Mouse (Mus musculus): ENCODE results near the gene Ceacam20.
"Not testable (repeated sequence)": the region's sequence is repeated elsewhere in the genome, so short reads cannot be mapped to it uniquely, and the experiment has no call there.

Gene Ceacam20

DNA sequence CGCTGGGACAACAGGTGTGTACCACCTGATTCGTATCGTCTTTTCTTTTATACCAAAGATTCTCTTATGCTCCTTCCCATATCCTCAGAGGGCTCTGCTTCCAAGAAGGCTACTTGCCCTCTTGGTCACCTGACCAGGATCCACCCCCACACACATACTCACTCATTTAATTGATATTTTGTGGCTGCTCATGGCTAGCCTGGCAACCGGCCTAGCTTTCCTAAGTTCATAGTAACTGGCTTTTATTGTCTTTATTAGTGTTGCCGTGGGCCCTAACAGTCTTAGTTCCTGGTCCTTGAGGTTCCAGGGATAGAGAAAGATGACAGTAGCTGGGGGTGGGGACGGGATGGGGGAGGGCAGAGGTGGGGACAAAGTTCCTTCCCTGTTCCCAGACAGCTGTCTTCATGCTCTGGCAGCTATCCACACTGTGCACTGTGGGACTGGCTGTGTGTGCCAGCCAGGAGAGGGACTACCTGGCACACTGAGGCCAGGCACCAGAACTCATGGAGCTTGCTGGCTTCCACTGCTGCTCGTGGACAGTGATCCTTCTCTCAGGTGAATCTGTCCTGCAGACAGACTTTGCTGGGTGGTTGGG is at the start of gene Ceacam20:
Gene Ceacam20, plus strand, starts transcription at position 428 of the 595 bp plus-strand sequence.
- DNase-seq (ENCODE audit: low read depth, low spot score): no peak

DNA sequence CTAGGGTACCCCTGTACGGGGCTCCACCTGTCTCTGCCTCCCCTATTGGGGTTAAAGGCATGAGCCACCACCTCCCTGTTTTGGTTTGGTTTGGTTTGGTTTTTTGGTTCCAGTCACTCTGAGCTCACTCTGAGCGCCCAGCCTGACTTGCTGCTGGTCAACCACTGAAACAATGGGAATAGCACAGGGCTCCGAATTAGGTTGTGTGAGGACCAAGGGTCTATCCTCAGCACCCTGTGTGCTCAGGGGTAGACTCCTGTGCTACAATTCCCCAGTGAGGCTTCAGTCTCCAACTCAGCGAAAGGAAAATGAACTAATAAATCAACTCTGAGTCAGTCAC is 45.1 kb upstream of the Ceacam20 start:
- no peak for DNase-seq (ENCODE audit: low read depth, low spot score)

DNA sequence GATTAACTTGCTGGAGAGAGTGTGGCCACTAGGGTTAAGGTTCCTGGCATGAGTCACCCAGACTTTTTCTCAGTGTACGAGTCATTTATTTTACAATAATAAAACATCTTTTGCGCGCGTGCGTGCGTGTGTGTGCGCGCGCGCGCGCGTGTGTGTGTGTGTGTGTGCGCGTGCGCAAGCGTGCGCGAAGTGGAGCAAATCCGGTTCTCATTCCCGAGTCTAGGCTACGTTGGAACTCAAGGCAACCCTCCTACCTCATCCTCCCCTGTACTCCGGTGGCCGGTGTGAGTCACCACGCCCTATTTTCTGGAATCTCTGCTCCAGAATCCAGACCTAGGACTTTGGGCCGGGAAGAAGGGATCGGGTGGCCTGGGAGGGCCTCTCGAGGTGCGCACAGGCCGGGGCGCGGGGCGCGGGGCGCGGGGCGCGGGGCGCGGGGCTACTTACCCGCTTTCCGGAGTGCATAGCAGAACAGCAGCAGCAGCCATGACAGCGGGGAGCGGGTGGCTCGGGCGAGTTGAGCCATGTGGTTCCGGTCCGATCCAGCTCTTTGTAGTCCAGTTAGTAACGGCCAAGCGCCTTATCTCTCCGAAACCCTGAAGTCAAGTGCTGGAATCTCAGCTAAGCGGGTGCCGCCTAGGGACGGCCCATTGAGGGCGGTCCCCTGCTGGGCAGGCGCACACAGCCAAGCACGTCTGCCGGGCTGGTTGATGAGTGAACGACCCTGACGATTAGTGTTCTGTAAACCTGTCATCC is 44.5 kb upstream of the Ceacam20 start, which contains the start of gene Pvr:
Gene Pvr, minus strand, starts transcription at position 655 of the 756 bp plus-strand sequence.
- DNase-seq (ENCODE audit: low read depth, low spot score): peak; percentile 74

DNA sequence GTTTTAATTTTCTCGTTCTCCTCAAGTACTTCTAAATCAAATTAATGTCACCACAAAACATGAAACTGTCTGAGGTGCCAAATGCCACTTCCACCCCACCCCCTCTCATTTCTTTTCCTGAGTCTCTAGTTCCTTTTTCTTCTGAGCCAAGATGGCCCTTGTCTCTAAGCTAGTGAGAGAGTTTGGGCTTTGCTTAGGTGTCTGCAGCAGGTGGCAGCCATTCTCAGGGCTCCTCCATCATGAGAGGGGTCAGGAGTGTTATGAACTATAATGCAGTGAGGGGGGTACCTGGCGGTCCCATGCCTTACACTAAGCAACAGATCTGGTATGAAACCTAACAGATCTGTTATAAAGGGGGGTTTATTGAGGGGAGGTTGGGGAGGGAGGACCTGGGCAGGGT is 41.9 kb upstream of the Ceacam20 start:
- no peak for DNase-seq (ENCODE audit: low read depth, low spot score)

GRCm38 (mm10) chr7:19923797-19924196 is 41.4 kb upstream of the Ceacam20 start:
- DNase-seq (ENCODE audit: low read depth, low spot score): no peak

GRCm38 (mm10) chr7:19925376-19925775 is 39.8 kb upstream of the Ceacam20 start:
- DNase-seq (ENCODE audit: low read depth, low spot score): no peak

- DNase-seq (ENCODE audit: low read depth, low spot score): no peak
These were observed 38.2 kb upstream of the Ceacam20 start for GRCm38 (mm10) chr7:19926849-19927480.

GRCm38 (mm10) chr7:19928486-19928885 is 36.7 kb upstream of the Ceacam20 start:
- DNase-seq (ENCODE audit: low read depth, low spot score): peak; percentile 56

- not testable (repeated sequence) for DNase-seq (ENCODE audit: low read depth, low spot score)
These were observed 34.7 kb upstream of the Ceacam20 start for GRCm38 (mm10) chr7:19930481-19930880.

DNA sequence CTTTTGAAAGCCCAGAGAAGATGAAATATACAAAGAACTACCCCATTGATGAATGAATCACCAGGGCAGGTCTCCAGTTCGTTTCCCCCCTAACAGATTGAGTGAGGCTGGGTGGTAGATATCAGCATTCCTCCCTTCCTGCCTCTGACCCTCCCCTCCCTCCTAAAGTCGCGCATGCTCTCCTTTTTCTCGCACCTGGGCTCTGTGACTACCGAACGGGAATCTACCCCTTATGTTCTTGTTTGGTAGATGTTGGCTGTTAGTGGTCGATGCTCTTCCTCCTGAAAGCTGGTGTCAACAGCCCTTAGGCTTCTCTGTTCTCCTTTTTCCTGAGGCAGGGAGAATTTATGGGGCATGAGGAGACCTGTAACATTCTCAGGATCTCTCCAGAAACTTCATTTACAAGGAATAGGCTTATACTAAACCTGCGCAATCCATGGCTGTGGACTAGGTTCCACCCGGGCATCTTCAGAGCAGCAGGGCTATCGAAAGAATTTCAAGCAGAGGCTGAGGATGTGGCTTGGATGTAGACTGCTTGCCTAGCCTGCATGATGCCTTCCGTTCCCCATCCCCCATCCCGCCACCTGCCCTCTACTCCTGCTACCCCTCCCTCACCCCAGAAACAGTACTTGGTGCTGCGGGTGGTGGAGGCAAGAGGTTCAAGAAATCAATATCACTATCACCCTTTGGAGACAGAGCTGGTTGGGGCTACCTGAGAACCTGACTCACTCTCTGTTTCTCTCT is 32.9 kb upstream of the Ceacam20 start:
- DNase-seq (ENCODE audit: low read depth, low spot score): no peak

DNA sequence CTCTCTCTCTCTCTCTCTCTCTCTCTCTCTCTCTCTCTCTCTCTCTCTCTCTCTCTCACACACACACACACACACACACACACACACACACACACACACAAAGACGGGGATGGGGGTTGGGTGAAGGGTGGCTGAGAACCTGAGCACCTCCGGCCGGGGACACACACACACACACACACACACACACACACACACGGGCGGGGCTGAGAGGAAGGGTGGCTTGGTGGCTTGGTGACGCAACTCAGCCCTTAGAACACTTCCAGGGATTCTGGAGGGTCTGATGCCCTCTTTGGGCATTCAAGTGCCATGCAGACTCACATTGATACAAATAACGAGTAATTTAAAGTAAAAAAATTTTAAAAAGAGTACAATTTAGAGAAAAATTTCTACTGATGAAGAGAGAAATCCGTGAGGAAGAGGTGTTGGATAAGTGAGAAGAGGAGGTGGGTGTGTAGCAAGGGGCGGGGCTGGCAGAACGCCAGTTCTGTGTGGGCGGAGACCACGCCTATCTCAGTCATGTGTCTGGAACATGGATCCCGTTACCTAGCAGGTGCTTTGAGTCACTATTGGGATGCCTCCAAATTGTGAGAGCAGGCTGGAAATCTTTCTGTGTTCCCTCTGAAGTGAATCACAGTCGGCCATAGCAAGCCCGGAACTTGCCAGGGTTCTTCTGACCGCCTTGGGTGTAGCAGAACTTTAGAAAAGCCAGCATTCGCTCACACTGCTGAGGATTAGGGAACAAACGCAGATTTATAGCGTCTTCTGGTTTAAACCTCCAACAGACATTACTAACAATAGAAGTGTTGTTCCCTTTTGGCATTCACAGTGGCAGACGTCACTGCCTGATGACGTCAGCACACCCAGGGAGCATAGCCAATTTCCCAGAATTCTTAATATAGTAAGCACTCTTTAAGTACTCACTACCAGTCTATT is 32.1 kb upstream of the Ceacam20 start:
- DNase-seq (ENCODE audit: low read depth, low spot score): no peak

GRCm38 (mm10) chr7:19935171-19935751 is 30.0 kb upstream of the Ceacam20 start:
- no peak for DNase-seq (ENCODE audit: low read depth, low spot score)

DNA sequence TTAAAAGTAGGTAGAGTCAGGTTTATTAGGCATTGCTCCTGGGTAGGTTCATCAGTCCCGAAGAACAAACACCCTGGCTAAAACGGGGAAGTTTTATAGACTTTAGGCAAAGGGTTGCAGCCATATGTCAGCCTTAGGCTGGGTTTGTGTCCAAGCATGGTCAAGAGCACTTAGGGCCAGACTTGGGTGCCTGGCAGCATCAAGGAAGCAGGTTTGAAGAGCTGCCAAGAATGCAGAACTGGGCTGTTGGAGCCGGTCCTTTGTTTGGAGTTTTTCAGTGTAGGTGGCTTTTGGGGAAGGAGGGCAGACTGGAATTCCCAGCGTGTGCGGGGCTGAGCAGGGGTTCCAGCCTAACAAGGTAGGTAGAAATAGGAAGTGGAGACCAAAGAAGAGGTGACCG is 29.3 kb upstream of the Ceacam20 start:
- DNase-seq (ENCODE audit: low read depth, low spot score): no peak

- DNase-seq (ENCODE audit: low read depth, low spot score): no peak
These were observed 27.9 kb upstream of the Ceacam20 start for GRCm38 (mm10) chr7:19937229-19937821.

DNA sequence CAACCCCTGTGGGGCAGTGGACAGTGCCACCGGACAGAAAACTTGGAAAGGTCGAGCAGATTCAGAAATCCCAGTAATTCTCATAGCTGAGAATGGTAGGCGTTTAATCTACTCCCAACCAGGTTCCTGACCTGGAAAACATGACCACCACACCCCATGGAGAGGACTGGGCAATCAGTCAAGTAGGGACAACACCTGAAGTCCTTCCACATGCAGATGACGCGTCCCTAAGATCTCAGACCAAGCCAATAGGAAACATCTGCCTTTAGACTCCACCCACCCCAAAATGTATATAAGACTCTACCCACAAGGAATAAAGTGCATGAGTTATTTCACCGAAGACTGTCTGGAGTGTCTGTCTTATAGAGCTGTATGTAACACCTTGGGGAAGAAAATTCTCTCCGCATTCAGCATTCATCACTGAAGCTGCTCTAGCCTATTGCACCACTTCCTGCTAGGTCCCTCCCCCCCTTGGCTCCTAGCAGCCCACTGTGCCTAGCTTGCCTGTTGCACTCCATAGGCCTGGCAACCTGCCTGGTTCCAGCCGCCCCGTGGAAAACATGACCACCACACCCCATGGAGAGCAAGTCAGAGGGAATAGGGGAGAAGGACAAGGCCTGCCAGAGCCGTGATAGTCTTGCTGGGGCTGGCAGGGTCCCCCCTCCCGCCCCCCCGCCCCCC is 25.5 kb upstream of the Ceacam20 start:
- no peak for DNase-seq (ENCODE audit: low read depth, low spot score)

GRCm38 (mm10) chr7:19940256-19940655 is 25.0 kb upstream of the Ceacam20 start:
- DNase-seq (ENCODE audit: low read depth, low spot score): no peak

GRCm38 (mm10) chr7:19944709-19945108 is 20.5 kb upstream of the Ceacam20 start:
- DNase-seq (ENCODE audit: low read depth, low spot score): no peak

DNA sequence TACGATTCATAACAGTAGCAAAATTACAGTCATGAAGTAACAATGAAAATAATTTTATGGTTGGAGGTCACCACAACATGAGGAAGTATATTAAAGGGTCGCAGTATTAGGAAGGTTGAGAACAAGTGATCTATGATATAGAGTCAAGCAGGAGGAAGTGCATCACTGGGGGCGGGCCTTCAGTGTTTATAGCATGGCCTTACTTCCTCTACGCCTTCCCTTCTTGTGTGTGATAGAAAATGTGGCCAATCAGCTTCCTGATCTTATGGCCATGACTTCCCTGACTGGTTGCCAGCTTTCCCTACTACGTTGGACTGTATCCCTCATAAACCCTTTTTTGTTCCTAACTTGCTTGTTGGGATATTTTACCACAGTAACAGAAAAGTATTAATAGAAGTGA is 20.0 kb upstream of the Ceacam20 start:
- no peak for DNase-seq (ENCODE audit: low read depth, low spot score)

- no peak for DNase-seq (ENCODE audit: low read depth, low spot score)
These were observed 19.2 kb upstream of the Ceacam20 start for GRCm38 (mm10) chr7:19945821-19946515.
